Mouse (Mus musculus): ENCODE measurements around the gene Sh3bp5.

Sh3bp5 gene

DNA sequence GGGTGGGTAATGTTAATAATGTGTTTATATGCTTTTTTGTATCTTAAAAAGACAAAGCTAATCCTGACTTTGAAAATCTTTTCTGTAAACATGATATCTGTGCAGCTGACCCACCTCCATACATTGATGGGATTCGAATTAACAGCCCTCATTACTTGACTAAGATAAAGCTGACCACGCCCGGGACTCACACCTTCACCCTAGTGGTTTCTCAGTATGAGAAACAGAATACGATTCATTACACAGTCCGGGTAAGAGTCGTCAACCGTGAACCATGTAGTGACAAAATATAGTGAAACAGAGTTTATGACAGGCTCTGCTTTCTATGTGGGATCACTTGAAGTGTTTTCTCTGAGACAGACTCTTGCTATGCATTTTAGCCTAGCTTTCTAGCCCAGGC lies 67.9 kb downstream of the Sh3bp5 start:
- CTCF ChIA-PET: interaction anchor here (0.6 kb wide), 1 partner anchor 35 kb away, joined by 5 read pairs; no protein-coding TSS in a partner anchor

GRCm38 (mm10) chr14:31365350-31365749 lies 70.5 kb downstream of the Sh3bp5 start:
- CTCF ChIA-PET: interaction anchor here (0.6 kb wide), 1 partner anchor 38 kb away, joined by 3 read pairs; no protein-coding TSS in a partner anchor

DNA sequence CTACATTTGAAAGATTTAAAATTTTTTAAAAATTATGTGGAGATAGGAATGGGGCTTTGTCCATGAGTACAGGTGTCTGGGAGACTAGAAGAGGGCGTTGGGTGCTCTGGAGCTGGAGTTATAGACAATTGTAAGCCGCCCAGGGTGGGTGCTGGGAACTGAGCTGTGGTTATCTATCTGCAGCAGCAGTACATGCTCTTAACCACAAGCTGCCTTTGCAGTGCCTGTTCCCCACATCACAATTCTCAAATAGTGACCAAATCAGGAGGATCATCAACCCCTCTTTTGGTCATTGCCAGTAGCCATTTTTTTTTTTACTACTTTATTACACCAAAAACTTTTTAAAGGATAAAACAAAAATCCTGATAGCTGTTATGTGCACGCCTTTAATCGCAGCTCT lies 71.3 kb downstream of the Sh3bp5 start:
- CTCF ChIA-PET: interaction anchor here (0.7 to 0.8 kb wide), 2 partner anchors 22 to 106 kb away, joined by 3 to 5 read pairs; no protein-coding TSS in a partner anchor

GRCm38 (mm10) chr14:31362236-31362635 lies 73.6 kb downstream of the Sh3bp5 start:
- CTCF ChIA-PET: interaction anchor here (0.7 to 0.9 kb wide), 2 partner anchors 10 to 14 kb away, joined by 3 to 7 read pairs; no protein-coding TSS in a partner anchor

DNA sequence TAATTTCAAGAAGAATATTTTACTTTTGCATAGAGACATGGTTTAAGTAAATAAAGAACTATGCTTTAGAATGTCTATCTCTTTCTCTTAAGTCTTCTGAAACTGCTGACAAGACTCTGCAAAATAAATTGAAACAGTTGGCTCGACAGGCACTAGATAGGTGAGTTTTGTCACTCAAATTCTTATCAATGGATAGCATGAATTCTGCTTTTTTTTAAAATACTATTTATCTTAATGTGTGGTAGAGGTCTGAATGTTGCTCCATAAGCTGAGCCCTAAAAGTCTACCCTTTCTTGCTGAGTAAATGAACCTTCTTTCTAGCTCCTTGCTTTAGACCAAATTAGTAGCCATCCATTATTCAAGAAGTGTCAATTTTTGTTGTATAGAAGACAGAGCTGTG lies 90.5 kb downstream of the Sh3bp5 start:
- CTCF ChIA-PET: no interaction called here

DNA sequence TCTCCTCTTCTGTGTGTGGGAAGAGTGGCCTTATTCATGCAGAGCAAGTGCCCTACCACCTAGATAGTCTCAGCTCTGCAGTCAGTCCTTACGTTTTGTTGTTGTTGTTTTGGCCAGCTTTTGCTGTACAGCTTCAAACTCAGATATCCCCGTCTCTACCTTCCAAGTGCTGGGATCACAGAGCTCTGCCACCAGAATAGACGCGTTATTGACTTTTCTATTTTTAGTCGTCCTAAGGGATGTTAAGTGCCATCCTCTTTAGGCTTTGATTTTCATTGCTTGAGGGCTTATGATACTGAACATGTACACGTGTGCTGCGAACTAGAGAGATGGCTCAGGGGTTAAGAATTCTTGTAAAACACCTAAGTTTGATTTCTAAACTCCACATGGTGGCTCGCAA lies 92.6 kb downstream of the Sh3bp5 start:
- CTCF ChIA-PET: interaction anchor here (0.5 kb wide), 1 partner anchor 128 kb away, joined by 4 read pairs; no protein-coding TSS in a partner anchor

DNA sequence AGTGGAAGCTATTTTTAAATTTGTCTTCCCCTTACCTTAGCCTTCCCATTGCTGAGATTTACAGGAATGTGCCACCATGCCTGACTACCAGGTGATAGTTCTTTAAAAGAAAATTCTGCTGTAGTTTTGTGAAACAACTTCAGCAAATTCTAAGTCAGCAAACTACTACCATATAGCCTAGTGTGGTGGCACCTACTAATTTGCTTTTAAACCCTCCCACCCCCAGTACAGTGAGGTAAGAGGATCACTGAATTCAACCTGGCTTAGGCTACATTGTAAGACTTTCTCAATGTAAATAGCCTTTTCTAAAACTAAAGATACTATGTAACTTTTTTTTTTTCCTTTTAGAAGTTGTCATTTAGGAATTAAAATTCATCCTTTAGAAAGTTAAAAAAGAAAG lies 97.9 kb downstream of the Sh3bp5 start:
- CTCF ChIA-PET: interaction anchor here (0.6 kb wide), 1 partner anchor 144 kb away, joined by 3 read pairs; no protein-coding TSS in a partner anchor

DNA sequence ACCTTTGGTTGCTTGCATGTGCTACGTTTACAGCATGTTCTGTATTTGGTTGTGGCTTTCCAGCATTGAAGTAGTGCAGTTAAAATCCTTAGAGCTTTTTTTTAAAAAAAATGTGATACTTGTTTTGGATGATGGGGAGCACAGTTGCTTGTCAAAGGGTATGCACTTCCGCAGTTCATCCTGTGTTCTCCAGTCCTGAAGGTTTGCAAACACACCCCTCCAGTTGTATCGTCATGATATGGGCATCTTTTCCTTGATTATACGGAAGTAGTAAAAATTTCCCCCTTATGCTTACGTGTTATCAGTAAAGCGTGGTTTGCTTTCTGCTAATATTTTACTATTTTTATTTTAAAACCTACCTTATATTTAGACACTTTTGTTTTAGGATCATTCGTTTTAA lies 98.5 kb downstream of the Sh3bp5 start:
- CTCF ChIA-PET: interaction anchor here (0.6 kb wide), 1 partner anchor 144 kb away, joined by 3 read pairs; no protein-coding TSS in a partner anchor

DNA sequence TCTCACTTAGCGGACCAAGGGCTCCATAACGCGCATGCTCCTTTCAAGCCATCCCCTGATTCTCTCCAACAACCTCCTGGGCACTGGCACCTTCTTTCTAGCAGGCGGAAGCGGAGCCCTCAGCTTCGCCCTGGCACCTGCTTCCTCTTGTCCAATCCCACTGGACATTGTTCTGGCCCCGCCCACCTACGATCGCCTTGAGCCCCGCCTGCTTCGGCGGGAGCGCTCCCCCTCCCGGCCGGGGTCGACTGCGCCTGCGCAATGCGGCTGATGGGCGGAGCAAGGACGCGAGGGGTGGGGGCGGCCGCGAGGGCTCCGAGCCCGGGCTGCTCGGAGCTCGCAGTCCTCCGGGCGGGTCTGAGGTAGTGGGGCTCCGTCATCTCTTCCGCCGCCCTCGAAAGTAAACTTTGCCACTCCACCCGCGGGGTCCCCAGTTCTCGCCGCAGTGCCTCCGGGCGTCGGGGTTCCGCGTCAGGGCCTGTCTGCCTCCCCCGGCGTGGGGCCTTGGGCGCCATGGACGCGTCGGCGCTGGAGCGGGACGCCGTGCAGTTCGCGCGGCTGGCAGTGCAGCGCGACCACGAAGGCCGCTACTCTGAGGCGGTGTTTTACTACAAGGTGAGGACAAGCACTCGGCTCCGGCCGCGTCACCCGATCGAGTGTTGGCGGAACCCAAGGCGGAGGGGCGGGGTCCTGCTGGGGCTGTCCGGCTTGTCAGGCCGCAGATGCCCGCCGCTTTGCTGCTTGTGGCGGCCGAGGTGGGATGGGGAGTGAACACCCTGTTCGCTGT lies 99.3 kb downstream of the Sh3bp5 start, which contains the start of gene Capn7:
TSS of gene Capn7 (plus strand) at position 270 of the 787 bp plus-strand sequence.
- CTCF ChIA-PET: interaction anchor here (0.7 kb wide), 1 partner anchor 49 kb away, joined by 3 read pairs; no protein-coding TSS in a partner anchor

DNA sequence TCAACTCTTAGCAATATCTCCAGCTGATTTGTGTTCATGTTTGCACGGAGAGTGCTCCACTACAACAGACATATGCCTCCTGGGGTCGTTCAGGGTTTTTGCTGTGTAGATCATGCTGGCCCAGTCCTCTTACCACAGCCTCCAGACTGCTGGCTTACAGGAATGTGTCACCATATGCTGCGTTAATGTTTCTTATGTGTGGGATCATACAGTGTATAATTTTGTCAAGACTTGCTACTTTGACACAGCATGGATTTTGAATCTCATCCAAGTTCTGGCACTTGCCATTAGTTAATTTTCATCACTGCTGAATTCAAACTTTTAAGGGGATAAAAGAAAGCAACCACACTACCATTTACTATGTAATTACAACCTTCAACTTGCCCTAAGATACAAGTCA lies 100.1 kb downstream of the Sh3bp5 start:
- CTCF ChIA-PET: interaction anchor here (0.7 kb wide), 1 partner anchor 80 kb away, joined by 3 read pairs; no protein-coding TSS in a partner anchor

- CTCF ChIA-PET: no interaction called here
These were observed 104.9 kb downstream of the Sh3bp5 start for GRCm38 (mm10) chr14:31330957-31331356.

GRCm38 (mm10) chr14:31329741-31330140 lies 106.1 kb downstream of the Sh3bp5 start:
- CTCF ChIA-PET: interaction anchor here (0.6 kb wide), 1 partner anchor 10 kb away, joined by 3 read pairs; no protein-coding TSS in a partner anchor

DNA sequence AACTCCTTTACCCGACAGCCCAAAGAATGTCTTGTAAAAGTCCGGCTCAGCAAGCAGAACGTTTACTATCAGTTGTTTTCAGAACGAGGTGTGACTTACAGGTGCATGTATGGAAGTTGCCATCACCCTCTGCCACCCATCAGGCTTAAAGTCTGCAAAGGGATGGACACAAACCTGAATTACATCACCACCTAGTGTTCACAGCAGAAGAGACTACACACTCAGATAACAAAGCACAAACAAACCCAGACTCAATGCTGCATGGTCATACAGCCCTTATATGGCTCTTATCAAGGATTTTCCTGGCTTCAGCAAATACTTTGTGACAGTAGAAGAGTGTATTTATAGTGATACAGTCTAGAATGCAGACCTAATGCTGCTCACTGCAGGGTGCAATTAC lies 108.2 kb downstream of the Sh3bp5 start:
- CTCF ChIA-PET: interaction anchor here (0.7 to 0.9 kb wide), 3 partner anchors 8 to 77 kb away, joined by 5 to 18 read pairs (median 8); partner anchors contain the start of genes Bap1 and Phf7

GRCm38 (mm10) chr14:31327196-31327595 lies 108.7 kb downstream of the Sh3bp5 start:
- CTCF ChIA-PET: no interaction called here

- CTCF ChIA-PET: no interaction called here
These were observed 109.1 kb downstream of the Sh3bp5 start for GRCm38 (mm10) chr14:31326770-31327169.

GRCm38 (mm10) chr14:31325551-31325950 lies 110.3 kb downstream of the Sh3bp5 start:
- CTCF ChIA-PET: interaction anchor here (0.6 to 0.9 kb wide), 2 partner anchors 78 to 110 kb away, joined by 4 to 6 read pairs; no protein-coding TSS in a partner anchor

DNA sequence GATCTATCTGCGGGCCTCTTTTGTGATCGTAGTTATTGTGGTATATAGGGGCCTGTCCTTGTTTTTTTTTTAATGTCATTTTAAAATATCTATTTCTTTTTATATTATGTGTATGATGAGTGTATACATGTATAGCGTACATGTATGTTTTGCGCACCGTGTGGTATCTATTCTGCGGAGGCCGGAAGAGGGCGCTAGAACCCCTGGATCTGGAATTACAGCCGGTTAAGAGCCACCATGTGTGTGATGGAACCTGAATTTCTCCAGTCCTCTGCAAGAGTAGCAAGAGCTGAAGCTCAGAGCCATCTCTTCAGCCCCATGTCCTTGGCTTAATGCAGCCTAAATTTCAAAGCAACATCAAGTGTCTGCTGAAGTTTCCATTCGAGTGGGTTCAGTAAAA lies 111.0 kb downstream of the Sh3bp5 start:
- CTCF ChIA-PET: interaction anchor here (0.6 to 0.9 kb wide), 2 partner anchors 77 to 110 kb away, joined by 4 to 6 read pairs; no protein-coding TSS in a partner anchor

DNA sequence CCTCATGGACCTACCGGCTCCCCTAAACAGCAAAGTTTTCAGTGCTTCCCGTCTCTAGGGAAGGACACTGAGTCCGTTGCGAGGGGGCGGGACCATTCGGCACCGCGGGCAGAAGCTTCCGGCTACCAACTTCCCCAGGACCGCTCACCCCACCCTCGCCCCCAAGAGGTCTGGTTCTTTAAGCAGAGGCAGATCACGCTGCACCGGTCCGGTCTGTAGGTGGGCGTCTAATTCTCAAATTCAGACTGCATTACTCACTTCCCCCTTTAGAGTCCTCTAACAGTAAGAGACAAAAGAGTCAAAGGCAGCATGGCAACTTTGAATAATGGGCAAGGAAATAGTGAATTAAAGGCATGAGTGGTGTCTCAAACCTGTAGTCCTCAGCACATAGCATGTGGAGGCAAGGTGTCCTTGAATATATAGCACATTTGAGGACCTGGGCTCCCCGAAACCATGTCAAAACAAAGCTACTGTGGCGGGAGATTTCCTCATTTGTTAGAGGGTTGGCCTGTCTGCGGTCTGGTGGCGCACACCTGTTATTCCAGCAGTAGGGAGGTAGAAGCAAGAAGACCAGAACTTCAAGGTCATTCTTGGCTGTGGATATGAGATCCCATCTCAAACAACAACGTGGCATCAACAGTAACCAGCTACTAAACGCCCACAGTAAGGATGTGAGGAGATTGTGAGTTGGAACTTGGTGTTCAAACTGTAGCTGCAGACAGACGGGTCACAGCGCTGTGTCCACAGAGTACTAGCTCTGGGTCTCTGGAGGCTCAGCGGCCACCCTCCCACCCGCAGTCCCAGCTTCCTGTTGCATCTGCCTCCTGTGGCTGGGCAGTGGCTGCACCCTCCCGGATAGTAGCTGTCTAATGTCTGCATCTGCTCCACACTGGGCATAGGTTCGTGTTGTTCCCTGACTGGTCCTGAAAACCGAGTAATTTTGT lies 111.8 kb downstream of the Sh3bp5 start, which contains the start of gene Dnah1:
TSS of gene Dnah1 (minus strand) at position 48 of the 944 bp plus-strand sequence.
- CTCF ChIA-PET: interaction anchor here (0.6 to 1.5 kb wide), 2 partner anchors 10 to 149 kb away, joined by 4 to 18 read pairs; no protein-coding TSS in a partner anchor

DNA sequence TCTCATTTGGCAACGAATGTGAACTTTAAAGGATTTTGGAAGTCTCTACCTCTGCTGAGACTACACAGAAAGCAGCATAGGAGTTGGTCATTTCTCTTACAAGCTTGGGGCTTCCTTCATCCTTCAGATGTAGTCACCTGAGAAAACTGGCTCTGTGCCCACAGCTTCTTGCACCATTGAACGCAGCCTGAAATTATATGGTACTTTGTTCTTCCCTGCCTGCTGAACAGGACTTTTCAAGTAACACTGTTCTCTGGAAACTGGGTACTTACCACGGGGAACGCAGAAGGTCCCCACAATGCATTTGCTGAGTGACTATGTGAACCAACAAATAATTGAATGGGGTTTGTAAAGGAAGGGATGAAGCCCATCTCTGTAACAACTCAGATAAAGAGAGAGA lies 112.7 kb downstream of the Sh3bp5 start:
- CTCF ChIA-PET: interaction anchor here (1.5 kb wide), 1 partner anchor 11 kb away, joined by 4 read pairs; no protein-coding TSS in a partner anchor

- CTCF ChIA-PET: interaction anchor here (0.7 kb wide), 1 partner anchor 10 kb away, joined by 3 read pairs; no protein-coding TSS in a partner anchor
These were observed 113.7 kb downstream of the Sh3bp5 start for GRCm38 (mm10) chr14:31322191-31322590.

GRCm38 (mm10) chr14:31321181-31321580 lies 114.7 kb downstream of the Sh3bp5 start:
- CTCF ChIA-PET: no interaction called here
